Mouse (Mus musculus) ovary, postnatal 36 days (tissue): ENCODE results near the gene Gsap.
"Not testable (repeated sequence)": the region's sequence is repeated elsewhere in the genome, so short reads cannot be mapped to it uniquely, and the experiment has no call there.

Source experiments
- DNase-seq: peaks from one replicate; pipeline ENCODE4 v3.0.0; 2022; ENCODE audit warnings: low spot score, mixed read lengths

The Gsap gene

DNA sequence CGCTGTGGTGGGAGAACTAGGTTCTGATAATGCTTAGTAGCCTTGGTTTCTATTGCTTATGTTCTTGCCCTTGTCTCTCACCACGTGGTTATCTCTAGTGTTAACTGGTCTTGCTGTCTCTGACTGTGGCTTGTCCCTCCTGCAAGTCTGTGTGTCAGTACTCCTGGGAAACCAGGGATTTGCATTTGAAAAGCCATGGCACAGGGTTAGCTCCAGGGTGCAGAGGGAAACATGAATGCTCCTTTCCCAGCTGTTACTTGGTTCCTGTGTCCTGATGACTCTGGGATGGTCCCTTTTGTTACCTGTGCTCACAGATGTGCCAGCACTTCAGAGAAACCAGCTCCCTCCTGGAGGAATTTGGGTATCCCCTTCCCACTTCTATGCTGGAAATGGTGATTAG lies 3.0 kb upstream of the Gsap start:
- not testable (repeated sequence) for DNase-seq

GRCm38 (mm10) chr5:21186821-21187220 lies 766 bp downstream of the Gsap start:
- no peak for DNase-seq

GRCm38 (mm10) chr5:21188435-21188834 lies 2.4 kb downstream of the Gsap start:
- no peak for DNase-seq

- no peak for DNase-seq
These were observed 3.0 kb downstream of the Gsap start for GRCm38 (mm10) chr5:21189036-21189435.

DNA sequence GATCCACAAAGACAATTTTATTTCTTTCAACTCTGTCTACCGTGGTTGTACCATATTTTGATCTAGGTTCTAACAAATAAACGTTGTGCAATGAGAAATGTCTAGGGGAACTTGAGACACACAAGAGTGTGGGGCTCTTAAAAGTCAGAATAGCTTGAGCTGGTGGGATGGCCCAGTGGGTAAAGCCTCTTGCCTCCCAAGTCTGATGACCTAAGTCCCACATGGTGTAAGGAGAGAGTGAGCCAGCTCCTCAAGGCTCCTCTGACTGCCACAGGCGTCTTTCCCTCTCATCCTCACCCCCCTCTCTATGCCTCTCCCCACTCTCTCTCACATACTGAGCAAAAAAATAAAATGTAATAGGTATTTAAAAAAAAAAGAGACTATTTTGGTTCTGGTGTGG lies 3.4 kb downstream of the Gsap start:
- DNase-seq: no peak

- no peak for DNase-seq
These were observed 17.4 kb downstream of the Gsap start for GRCm38 (mm10) chr5:21203504-21203903.

GRCm38 (mm10) chr5:21204157-21204556 lies 18.1 kb downstream of the Gsap start:
- no peak for DNase-seq

GRCm38 (mm10) chr5:21206014-21206413 lies 20.0 kb downstream of the Gsap start:
- DNase-seq: no peak

GRCm38 (mm10) chr5:21211406-21211805 lies 25.4 kb downstream of the Gsap start:
- no peak for DNase-seq

GRCm38 (mm10) chr5:21212933-21213332 lies 26.9 kb downstream of the Gsap start:
- DNase-seq: no peak

DNA sequence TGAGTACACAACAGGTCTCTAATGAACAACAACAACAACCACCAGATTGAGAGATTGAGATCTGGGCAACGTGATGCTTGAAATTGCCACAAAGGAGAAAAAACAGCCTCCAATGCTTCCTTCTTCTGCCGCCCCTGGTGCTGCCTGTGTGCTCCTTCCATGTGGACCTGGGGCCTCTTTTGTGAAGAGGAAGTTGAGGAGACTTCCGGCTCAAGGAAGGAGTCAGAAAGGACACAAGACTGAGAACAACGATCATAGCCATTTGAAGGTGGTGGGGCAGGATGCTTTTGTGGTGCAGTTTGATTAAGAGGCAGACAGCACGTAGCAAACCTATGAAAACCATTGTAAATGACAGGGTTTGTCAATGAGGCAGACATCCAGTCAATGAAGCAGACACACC lies 27.7 kb downstream of the Gsap start:
- DNase-seq: no peak

GRCm38 (mm10) chr5:21217453-21218294 lies 31.6 kb downstream of the Gsap start:
- DNase-seq: no peak

- DNase-seq: no peak
These were observed 46.8 kb downstream of the Gsap start for GRCm38 (mm10) chr5:21232876-21233275.

- no peak for DNase-seq
These were observed 58.5 kb downstream of the Gsap start for GRCm38 (mm10) chr5:21244575-21244974.

- no peak for DNase-seq
These were observed 59.2 kb downstream of the Gsap start for GRCm38 (mm10) chr5:21245241-21245640.

DNA sequence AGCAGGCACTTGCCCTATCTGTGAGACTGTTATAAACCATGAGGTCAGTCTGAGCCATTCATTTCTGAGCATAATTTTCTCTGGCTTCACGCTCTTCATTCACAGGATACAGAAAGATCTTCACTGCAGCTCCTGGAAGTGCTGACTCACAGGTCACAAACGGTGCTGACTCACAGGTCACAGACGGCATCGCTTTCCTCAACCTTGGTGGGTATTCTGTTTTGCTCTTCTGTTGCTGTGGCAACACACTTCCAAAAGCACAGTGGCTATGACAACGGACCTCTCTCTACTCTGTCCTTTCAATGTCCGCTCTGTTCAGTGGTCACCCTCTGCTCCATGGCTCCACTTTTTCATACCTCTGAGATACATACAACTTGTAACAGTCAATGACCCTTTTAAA lies 60.7 kb downstream of the Gsap start:
- DNase-seq: no peak

- DNase-seq: no peak
These were observed 61.9 kb downstream of the Gsap start for GRCm38 (mm10) chr5:21247916-21248315.

DNA sequence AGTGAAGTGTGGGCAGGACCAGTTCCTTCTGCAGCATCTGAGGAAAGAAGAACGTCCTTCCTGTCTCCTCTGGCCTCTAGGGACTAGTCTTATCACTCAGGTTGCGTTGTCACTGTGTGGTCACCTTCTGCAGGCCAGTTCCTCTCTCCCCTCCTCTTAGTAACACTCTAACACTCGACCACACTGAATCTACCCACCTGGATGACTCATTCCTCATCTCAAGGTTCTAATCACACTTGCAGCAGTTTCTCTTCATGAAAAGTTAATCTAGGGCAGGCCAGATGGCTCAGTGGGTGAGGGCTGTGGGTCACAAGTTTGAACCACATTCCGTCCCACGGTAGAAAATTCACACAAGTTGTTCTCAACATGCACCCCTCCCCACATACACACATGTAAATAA lies 62.8 kb downstream of the Gsap start:
- DNase-seq: no peak

- DNase-seq: no peak
These were observed 68.9 kb downstream of the Gsap start for GRCm38 (mm10) chr5:21254731-21255525.

DNA sequence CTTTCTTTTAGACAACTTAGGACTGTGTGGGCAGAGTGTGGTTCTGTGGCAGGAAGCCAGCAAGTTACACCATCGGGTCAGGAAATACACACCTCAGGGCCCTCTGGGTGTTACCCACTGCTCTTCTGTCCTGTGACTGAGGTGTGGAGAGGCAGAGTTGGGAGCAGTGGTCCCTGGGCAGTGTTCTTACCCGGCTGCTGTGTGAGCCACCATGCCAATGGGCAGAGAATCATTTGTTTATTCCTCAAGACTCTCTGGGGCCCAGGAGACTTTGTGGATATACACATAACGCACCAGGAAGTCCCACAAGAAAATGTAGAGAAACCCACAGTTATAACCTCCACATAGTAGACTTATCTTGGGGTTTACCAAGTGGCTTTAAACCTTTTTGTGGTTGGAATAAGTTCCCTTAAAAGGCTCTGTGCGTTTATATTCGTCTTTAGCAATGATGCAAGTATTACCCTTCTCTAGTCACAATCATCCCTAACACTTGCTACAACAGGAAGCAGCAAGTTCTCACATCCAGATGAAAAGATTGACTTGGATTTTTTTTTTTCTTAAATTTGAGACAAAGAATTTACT lies 69.6 kb downstream of the Gsap start:
- no peak for DNase-seq

DNA sequence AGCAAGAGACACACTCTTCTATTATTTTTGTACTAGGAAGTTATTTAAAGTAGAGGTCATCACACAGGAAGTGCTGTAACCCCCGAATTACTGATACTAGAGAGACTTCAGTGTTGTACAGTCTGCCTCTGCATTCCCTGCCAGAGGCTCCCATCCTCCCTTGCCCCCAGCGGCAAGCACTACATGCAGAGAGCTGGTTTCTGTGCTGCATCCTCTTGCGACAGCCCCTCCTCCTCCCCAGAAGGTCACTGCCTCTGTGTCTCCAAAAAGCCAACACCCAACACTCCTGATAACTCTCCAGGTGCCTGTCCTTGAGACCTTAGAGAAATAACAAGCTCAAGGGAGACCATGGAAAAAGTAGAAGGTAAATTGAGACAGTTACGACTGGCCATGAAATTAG lies 71.1 kb downstream of the Gsap start:
- no peak for DNase-seq

GRCm38 (mm10) chr5:21257806-21258205 lies 71.8 kb downstream of the Gsap start:
- no peak for DNase-seq

DNA sequence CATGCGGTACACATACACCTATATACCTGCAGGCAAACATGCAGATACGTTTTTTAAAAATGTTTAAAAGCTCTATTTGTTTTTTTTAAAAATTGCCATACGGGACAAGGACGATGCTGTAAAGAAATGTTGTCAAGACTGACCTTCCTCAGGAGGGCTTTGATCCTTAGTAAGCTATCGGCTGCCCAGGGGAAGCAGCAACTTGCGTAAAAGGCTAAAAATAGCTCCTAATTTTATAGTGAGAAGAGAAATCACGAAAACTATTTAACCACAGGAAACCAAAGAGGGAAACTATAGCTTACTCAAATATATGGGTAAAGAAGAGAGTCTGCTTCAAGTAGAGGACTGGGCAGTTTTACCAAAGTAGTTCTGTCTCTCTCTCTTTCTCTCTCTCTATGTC lies 74.7 kb downstream of the Gsap start:
- no peak for DNase-seq
